Mouse (Mus musculus) midbrain, embryonic 16.5 days (tissue): ENCODE results near the gene Galnt17. TPM values are rescaled to one million over a fixed set of nuclear protein-coding genes. Genes with fewer than 3 reads are reported as not detected.

ENCODE experiments used
- ATAC-seq: fragments of 200-750 bp; cut with Nextera tagmentation; 2 replicates; pipeline ENCODE4 v1.8.0; 2017; ENCODE audit warnings: moderate TSS enrichment
- H3K27ac ChIP-seq: fragments of 300-500 bp; sonication (generic); 2 replicates; pipeline ENCODE4 v1.5.1; 2014; ENCODE audit warnings: mild to moderate bottlenecking, low read length, mixed read lengths
- H3K27me3 ChIP-seq: fragments of 300-500 bp; sonication (generic); 2 replicates; pipeline ENCODE4 v1.6.1; 2014; ENCODE audit warnings: low read depth, low read length, mixed read lengths; ENCODE audit not compliant: control insufficient read depth, insufficient read depth
- H3K36me3 ChIP-seq: fragments of 300-500 bp; sonication (generic); 2 replicates; pipeline ENCODE4 v1.6.1; 2014; ENCODE audit warnings: mild to moderate bottlenecking, low read length, moderate library complexity, mixed read lengths; ENCODE audit not compliant: control insufficient read depth, insufficient read depth
- H3K4me1 ChIP-seq: fragments of 300-500 bp; sonication (generic); 2 replicates; pipeline ENCODE4 v1.6.1; 2014; ENCODE audit warnings: mild to moderate bottlenecking, low read length, mixed read lengths; ENCODE audit not compliant: control insufficient read depth, insufficient read depth
- H3K4me2 ChIP-seq: fragments of 300-500 bp; sonication (generic); 2 replicates; pipeline ENCODE4 v1.6.1; 2014; ENCODE audit warnings: mild to moderate bottlenecking, low read length, mixed read lengths
- H3K4me3 ChIP-seq: fragments of 300-500 bp; sonication (generic); 2 replicates; pipeline ENCODE4 v1.5.1; 2014; ENCODE audit warnings: low read depth, mild to moderate bottlenecking, low read length, moderate library complexity, mixed read lengths
- H3K9ac ChIP-seq: fragments of 300-500 bp; sonication (generic); 2 replicates; pipeline ENCODE4 v1.6.1; 2014; ENCODE audit warnings: low read depth, low read length, mixed read lengths
- H3K9me3 ChIP-seq: fragments of 300-500 bp; sonication (generic); replicated peaks from 2 replicates; pipeline ENCODE4 v1.6.1; 2014; ENCODE audit warnings: mild to moderate bottlenecking, low read length, mixed read lengths; ENCODE audit not compliant: control insufficient read depth, poor library complexity, severe bottlenecking
- WGBS: fragments of 180-500 bp; shearing (Covaris S2); extraction: QIAGEN DNeasy Blood & Tissue Kit; methylation state at CpG from one replicate; pipeline ENCODE4 v1.1.7; 2014; 5-methylcytosine and 5-hydroxymethylcytosine counted together
- polyA plus RNA-seq: library from polyadenylated mRNA; unstranded; fragments of >200 nt; fragmentation: Nextera tagmentation; extraction: Ambion mirVana; gene quantifications from 2 replicates; pipeline ENCODE4 v1.2.1, GENCODE M21; 2015

Galnt17 gene
- polyA plus RNA-seq, 1 experiment from 2014 or later, result 5.8 TPM

- H3K9me3 ChIP-seq, result no peaks in the 10 kb centered on the region
- H3K4me1 ChIP-seq, result peaks cover 4% of the 10 kb centered on the region; the same call in 1 of the 2 replicates
- H3K27me3 ChIP-seq, result no peaks in the 10 kb centered on the region
- no peak overlapping the region for H3K4me3 ChIP-seq
- no peak overlapping the region for H3K27ac ChIP-seq
- ATAC-seq, result no peak
- H3K36me3 ChIP-seq, result no peaks in the 10 kb centered on the region
- H3K4me2 ChIP-seq, result no peak overlapping the region
- WGBS, result 92% methylated on average over 1 of the region's 1 CpGs
- H3K9ac ChIP-seq, result no peak overlapping the region
Measured at GRCm38 (mm10) chr5:131180756-131181155, 127.5 kb downstream of the Galnt17 start.

GRCm38 (mm10) chr5:131177851-131178250, 130.4 kb downstream of the Galnt17 start:
- no peaks in the 10 kb centered on the region for H3K27me3 ChIP-seq
- no peaks in the 10 kb centered on the region for H3K9me3 ChIP-seq
- no peak overlapping the region for H3K4me3 ChIP-seq
- 52% methylated on average over 7 of the region's 7 CpGs for WGBS
- no peaks in the 10 kb centered on the region for H3K36me3 ChIP-seq
- no peak overlapping the region for H3K27ac ChIP-seq
- H3K4me2 ChIP-seq, result no peak overlapping the region
- no peak for ATAC-seq
- peaks cover 4% of the 10 kb centered on the region; the same call in 1 of the 2 replicates for H3K4me1 ChIP-seq
- H3K9ac ChIP-seq, result no peak overlapping the region

GRCm38 (mm10) chr5:131177168-131177567, 131.1 kb downstream of the Galnt17 start:
- WGBS, result 17% methylated on average over 2 of the region's 2 CpGs
- Histone ChIP-seq H3K27ac (no peak overlapping the region), H3K9me3 (no peaks in the 10 kb centered on the region), H3K4me1 (peaks cover 4% of the 10 kb centered on the region; the same call in 1 of the 2 replicates), H3K9ac (no peak overlapping the region), H3K27me3 (no peaks in the 10 kb centered on the region), H3K4me3 (no peak overlapping the region), H3K4me2 (no peak overlapping the region), H3K36me3 (no peaks in the 10 kb centered on the region)
- ATAC-seq, result no peak

DNA sequence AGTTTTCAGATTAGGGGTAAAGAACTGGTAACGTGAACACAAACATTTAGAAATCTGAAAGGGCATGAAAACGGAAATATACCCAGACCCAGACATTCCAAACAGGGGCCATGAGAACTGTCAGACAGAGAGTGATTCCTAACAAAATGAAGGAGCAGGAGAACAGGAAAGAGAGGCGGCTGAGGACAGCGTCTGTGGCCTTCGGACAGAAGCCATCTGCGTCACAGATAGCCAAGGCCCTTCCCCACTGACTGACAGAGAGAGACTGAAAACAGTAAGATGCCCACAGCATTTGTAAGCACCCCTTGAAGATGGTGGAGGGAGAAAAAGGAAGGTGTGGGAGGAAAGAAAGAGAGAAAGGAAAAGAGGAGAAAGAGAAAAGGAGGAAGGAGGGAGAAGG, 139.1 kb downstream of the Galnt17 start:
- Histone ChIP-seq H3K27ac (no peak overlapping the region), H3K4me2 (no peak overlapping the region), H3K9me3 (no peaks in the 10 kb centered on the region), H3K4me1 (no peaks in the 10 kb centered on the region), H3K9ac (no peak overlapping the region), H3K36me3 (no peaks in the 10 kb centered on the region), H3K27me3 (no peaks in the 10 kb centered on the region), H3K4me3 (no peak overlapping the region)
- WGBS, result 88% methylated on average over 6 of the region's 6 CpGs
- ATAC-seq, result no peak

GRCm38 (mm10) chr5:131167366-131167765, 140.9 kb downstream of the Galnt17 start:
- Histone ChIP-seq H3K27ac (no peak overlapping the region), H3K4me1 (no peaks in the 10 kb centered on the region), H3K4me2 (no peak overlapping the region), H3K9ac (no peak overlapping the region), H3K4me3 (no peak overlapping the region), H3K9me3 (no peaks in the 10 kb centered on the region), H3K27me3 (no peaks in the 10 kb centered on the region), H3K36me3 (no peaks in the 10 kb centered on the region)
- no peak for ATAC-seq
- WGBS, result 75% methylated on average over 5 of the region's 5 CpGs

GRCm38 (mm10) chr5:131165681-131166080, 142.6 kb downstream of the Galnt17 start:
- no peak overlapping the region for H3K9ac ChIP-seq
- H3K27ac ChIP-seq, result no peak overlapping the region
- no peak overlapping the region for H3K4me2 ChIP-seq
- no peak overlapping the region for H3K4me3 ChIP-seq
- ATAC-seq, result no peak
- no peaks in the 10 kb centered on the region for H3K36me3 ChIP-seq
- no peaks in the 10 kb centered on the region for H3K4me1 ChIP-seq
- WGBS, result 46% methylated on average over 7 of the region's 7 CpGs
- H3K9me3 ChIP-seq, result no peaks in the 10 kb centered on the region
- no peaks in the 10 kb centered on the region for H3K27me3 ChIP-seq

DNA sequence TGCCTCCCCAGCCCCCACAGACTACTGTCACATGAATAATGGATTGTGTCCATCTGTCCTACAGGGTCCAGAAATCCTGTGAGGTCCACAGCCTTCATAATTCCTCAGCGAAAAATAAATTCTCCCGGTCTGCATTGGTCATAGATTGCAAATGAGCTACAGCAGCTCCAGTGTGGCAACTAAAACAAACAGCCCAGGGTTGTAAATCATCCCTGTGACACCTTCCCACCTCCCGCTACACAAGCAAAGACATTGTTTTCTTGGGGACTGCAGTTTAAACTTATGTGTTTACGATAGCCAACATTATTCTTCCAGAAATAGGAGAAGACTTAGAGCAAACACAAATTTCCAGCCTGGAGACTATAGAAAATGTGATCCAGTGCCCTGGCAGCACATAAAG, 150.4 kb downstream of the Galnt17 start:
- no peaks in the 10 kb centered on the region for H3K4me1 ChIP-seq
- no peaks in the 10 kb centered on the region for H3K27me3 ChIP-seq
- H3K36me3 ChIP-seq, result no peaks in the 10 kb centered on the region
- H3K27ac ChIP-seq, result no peak overlapping the region
- WGBS, result 83% methylated on average over 4 of the region's 4 CpGs
- H3K9ac ChIP-seq, result no peak overlapping the region
- no peak for ATAC-seq
- H3K4me3 ChIP-seq, result no peak overlapping the region
- H3K9me3 ChIP-seq, result 0 out of 2 replicates have a peak, but pooled peaks cover 3% of the 10 kb centered on the region
- no peak overlapping the region for H3K4me2 ChIP-seq

DNA sequence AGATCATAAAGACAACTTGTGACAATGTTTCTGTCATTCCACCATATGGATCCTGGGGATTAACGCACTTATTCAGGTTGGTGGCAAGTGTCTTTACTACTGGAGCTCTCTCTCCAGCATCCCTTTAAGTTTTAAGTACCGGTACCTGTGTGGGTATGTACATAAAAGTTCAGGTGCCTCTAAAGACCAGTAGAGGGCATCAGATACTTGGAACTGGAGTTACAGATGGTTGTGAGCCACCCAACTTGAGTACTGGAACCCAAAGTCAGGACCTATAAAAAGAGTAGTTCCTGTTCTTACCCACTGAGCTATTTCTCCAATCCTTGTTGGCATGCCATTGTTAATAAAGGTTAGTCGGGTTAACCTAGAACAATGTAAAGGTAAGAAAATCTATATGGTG, 152.0 kb downstream of the Galnt17 start:
- H3K27ac ChIP-seq, result no peak overlapping the region
- H3K4me2 ChIP-seq, result no peak overlapping the region
- ATAC-seq, result no peak
- H3K9ac ChIP-seq, result no peak overlapping the region
- no peak overlapping the region for H3K4me3 ChIP-seq
- H3K9me3 ChIP-seq, result 0 out of 2 replicates have a peak, but pooled peaks cover 3% of the 10 kb centered on the region
- no peaks in the 10 kb centered on the region for H3K36me3 ChIP-seq
- no peaks in the 10 kb centered on the region for H3K4me1 ChIP-seq
- 72% methylated on average over 3 of the region's 3 CpGs for WGBS
- no peaks in the 10 kb centered on the region for H3K27me3 ChIP-seq

- no peak overlapping the region for H3K27ac ChIP-seq
- no peaks in the 10 kb centered on the region for H3K9me3 ChIP-seq
- H3K36me3 ChIP-seq, result no peaks in the 10 kb centered on the region
- WGBS, result 71% methylated on average over 4 of the region's 4 CpGs
- no peak overlapping the region for H3K4me2 ChIP-seq
- peaks cover 2% of the 10 kb centered on the region; the same call in 1 of the 2 replicates for H3K4me1 ChIP-seq
- no peak for ATAC-seq
- no peaks in the 10 kb centered on the region for H3K27me3 ChIP-seq
- H3K9ac ChIP-seq, result no peak overlapping the region
- no peak overlapping the region for H3K4me3 ChIP-seq
Measured at GRCm38 (mm10) chr5:131142606-131143005, 165.7 kb downstream of the Galnt17 start.
